Comparison of ENCODE assay signal across 8 mouse cellular contexts in the genomic region with DNA sequence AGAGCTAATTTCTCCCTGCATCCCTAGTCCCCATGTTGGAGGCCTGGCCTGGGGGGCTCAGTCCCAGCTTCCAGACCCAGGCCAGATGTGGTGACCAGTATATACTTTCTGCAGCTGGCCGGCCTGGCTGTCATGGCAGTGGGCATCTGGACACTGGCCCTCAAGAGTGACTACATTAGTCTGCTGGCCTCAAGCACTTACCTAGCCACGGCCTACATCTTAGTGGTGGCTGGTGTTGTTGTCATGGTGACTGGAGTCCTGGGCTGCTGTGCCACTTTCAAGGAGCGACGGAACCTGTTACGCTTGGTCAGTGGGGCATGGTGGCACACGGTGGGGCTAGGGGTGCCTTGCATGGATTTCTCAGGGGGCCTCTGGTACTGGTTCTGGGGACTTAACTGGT. TPM values are rescaled to one million over a fixed set of nuclear protein-coding genes. Genes with fewer than 3 reads are reported as not detected.
DNase-seq lines count a peak whose midpoint lies in the region; ATAC-seq and TF ChIP-seq lines count a peak whose summit lies in the region.

No protein-coding gene starts in this region.

- peak overlapping the region; percentile 73 for H3K4me3 ChIP-seq in heart, embryonic 12.5 days
- peak overlapping the region; percentile 39 to 87 for H3K4me3 ChIP-seq in MEL (ENCODE audit: control insufficient read depth in 1 of 2, insufficient read depth in 1 of 2, low read depth in 2 of 2, low read length in 2 of 2)
- H3K4me3 ChIP-seq in hindbrain, embryonic 13.5 days, result peak overlapping the region; percentile 63
- peak overlapping the region; percentile 7 for H3K4me3 ChIP-seq in midbrain, embryonic 11.5 days (ENCODE audit: low read depth, low read length)

- peaks cover 25% of the 10 kb centered on the region for H3K79me2 ChIP-seq in MEL (ENCODE audit: control insufficient read depth, insufficient read depth, low read length, poor library complexity)

- no peak for ATAC-seq in heart, embryonic 12.5 days (ENCODE audit: insufficient number of reproducible peaks, low FRiP score)
- ATAC-seq in hindbrain, embryonic 13.5 days (ENCODE audit: low FRiP score), result no peak
- no peak for ATAC-seq in midbrain, embryonic 11.5 days (ENCODE audit: low FRiP score)

- H3K4me2 ChIP-seq in heart, embryonic 12.5 days, result peak overlapping the region; percentile 93
- H3K4me2 ChIP-seq in hindbrain, embryonic 13.5 days, result peak overlapping the region; percentile 72
- H3K4me2 ChIP-seq in midbrain, embryonic 11.5 days, result peak overlapping the region; percentile 72

- H3K9ac ChIP-seq in heart, embryonic 12.5 days, result peak overlapping the region; percentile 87
- H3K9ac ChIP-seq in MEL (ENCODE audit: control insufficient read depth, low read depth, low read length, poor library complexity, severe bottlenecking), result peak overlapping the region; percentile 65
- peak overlapping the region; percentile 85 for H3K9ac ChIP-seq in hindbrain, embryonic 13.5 days
- peak overlapping the region; percentile 81; the same call in 1 of the 2 replicates for H3K9ac ChIP-seq in midbrain, embryonic 11.5 days (ENCODE audit: low read length)

- TF ChIP-seq EP300 in MEL (IDR thresholded peaks at IDR 0.05; ENCODE audit: low read depth in 1 of 2, low read length in 2 of 2), result no peak

- H3K27ac ChIP-seq in heart, embryonic 12.5 days (ENCODE audit: poor library complexity, severe bottlenecking), result peak overlapping the region; percentile 99
- H3K27ac ChIP-seq in MEL (ENCODE audit: control insufficient read depth, low read depth, low read length), result peak overlapping the region; percentile 92
- H3K27ac ChIP-seq in hindbrain, embryonic 13.5 days, result peak overlapping the region; percentile 95
- no peak overlapping the region for H3K27ac ChIP-seq in midbrain, embryonic 11.5 days (ENCODE audit: low read depth, low read length)

- 86% methylated on average over 6 of the region's 6 CpGs for WGBS in heart, embryonic 12.5 days
- 68% methylated on average over 6 of the region's 6 CpGs for WGBS in hindbrain, embryonic 13.5 days
- WGBS in midbrain, embryonic 11.5 days, result 53% methylated on average over 6 of the region's 6 CpGs

- no peak for TF ChIP-seq POLR2A in MEL (IDR thresholded peaks at IDR 0.05; ENCODE audit: control insufficient read depth in 1 of 2, insufficient read depth in 1 of 2, low read depth in 1 of 2, low read length in 2 of 2, poor library complexity in 1 of 2)

- no peaks in the 10 kb centered on the region for H3K9me3 ChIP-seq in heart, embryonic 12.5 days (replicated peaks)
- no peaks in the 10 kb centered on the region for H3K9me3 ChIP-seq in MEL (replicated peaks; ENCODE audit: insufficient read depth, low read length)
- H3K9me3 ChIP-seq in hindbrain, embryonic 13.5 days, result no peaks in the 10 kb centered on the region
- H3K9me3 ChIP-seq in midbrain, embryonic 11.5 days (ENCODE audit: control insufficient read depth, low read length), result no peaks in the 10 kb centered on the region

- no peak for TF ChIP-seq RAD21 in MEL (IDR thresholded peaks at IDR 0.05; ENCODE audit: low read depth, low read length)

- H3K27me3 ChIP-seq in heart, embryonic 12.5 days (replicated peaks), result peaks cover 18% of the 10 kb centered on the region
- H3K27me3 ChIP-seq in MEL (ENCODE audit: control insufficient read depth in 1 of 2, insufficient read depth in 2 of 2, low read length in 2 of 2), result no peaks in the 10 kb centered on the region
- H3K27me3 ChIP-seq in hindbrain, embryonic 13.5 days, result peaks cover 29% of the 10 kb centered on the region
- H3K27me3 ChIP-seq in midbrain, embryonic 11.5 days (ENCODE audit: control insufficient read depth, insufficient read depth, low read length), result peaks cover 27% of the 10 kb centered on the region

- TF ChIP-seq CTCF in MEL (IDR thresholded peaks at IDR 0.05 in 2 of 3, conservative IDR thresholded peaks at IDR 0.05 in 1 of 3; ENCODE audit: control insufficient read depth in 1 of 3, insufficient read depth in 1 of 3, low read depth in 2 of 3, low read length in 3 of 3, poor library complexity in 1 of 3, severe bottlenecking in 1 of 3), result no peak

- intact Hi-C loops in heart, postnatal 10 days (cut with DNase I), result no loop called here
- intact Hi-C loops in left cerebral cortex, postnatal 10 days (cut with DNase I), result no loop called here

- peaks cover 64% of the 10 kb centered on the region for H3K4me1 ChIP-seq in heart, embryonic 12.5 days (replicated peaks)
- H3K4me1 ChIP-seq in MEL (ENCODE audit: control insufficient read depth in 1 of 2, insufficient read depth in 2 of 2, low read length in 2 of 2), result peaks cover 8 to 35% of the 10 kb centered on the region in 2 experiments
- H3K4me1 ChIP-seq in hindbrain, embryonic 13.5 days (replicated peaks), result peaks cover 73% of the 10 kb centered on the region
- peaks cover 34% of the 10 kb centered on the region for H3K4me1 ChIP-seq in midbrain, embryonic 11.5 days (ENCODE audit: control insufficient read depth, insufficient read depth, low read length)

- H3K36me3 ChIP-seq in heart, embryonic 12.5 days, result peaks cover 36% of the 10 kb centered on the region
- peaks cover 0 to 18% of the 10 kb centered on the region in 2 experiments; a peak in 2 of 4 replicates for H3K36me3 ChIP-seq in MEL (ENCODE audit: control insufficient read depth in 1 of 2, insufficient read depth in 2 of 2, low read length in 2 of 2)
- H3K36me3 ChIP-seq in hindbrain, embryonic 13.5 days, result peaks cover 35% of the 10 kb centered on the region
- peaks cover 8% of the 10 kb centered on the region; the same call in 1 of the 2 replicates for H3K36me3 ChIP-seq in midbrain, embryonic 11.5 days (ENCODE audit: control insufficient read depth, insufficient read depth, low read length)

- DNase-seq in heart, postnatal 10 days, result no peak
- no peak for DNase-seq in MEL (ENCODE audit: low read depth, low spot score)
- peak; percentile 76 for DNase-seq in midbrain, embryonic 11.5 days (ENCODE audit: low spot score, missing footprints)
- no peak for DNase-seq in ovary, adult 18-20 months (ENCODE audit: low spot score)
- DNase-seq in adrenal gland, postnatal 10 days, result no peak
- DNase-seq in left cerebral cortex, postnatal 10 days (ENCODE audit: extremely low spot score in 1 of 2, low spot score in 2 of 2), result no peak

RNA-seq across cellular contexts. Expression of a gene that starts 2.2 kb away (rescaled TPM):
- polyA plus RNA-seq in heart, embryonic 12.5 days (2016; fragmentation: Nextera tagmentation; extraction: Ambion mirVana), result 27.4 and 30.6 TPM in 2 replicates
- 100 to 1,000 TPM; 297 to 312 TPM for total RNA-seq in heart, postnatal 10 days (2021)
- total RNA-seq in MEL (2012; rRNA removed), result 38.9 and 40.6 TPM in 2 replicates
- 10 to 100 TPM in 1 of 2 experiments, not detected in 1; 86.6 TPM for polyA plus RNA-seq in MEL (2012; ENCODE audit: insufficient read depth in 1 of 2, insufficient read length in 2 of 2, low read depth in 1 of 2, low replicate concordance in 2 of 2, missing spikeins in 1 of 2)
- 18.4 and 19.3 TPM in 2 replicates for polyA plus RNA-seq in hindbrain, embryonic 13.5 days (2015; fragmentation: Nextera tagmentation; extraction: Ambion mirVana)
- 32.5 and 36.6 TPM in 2 replicates for polyA plus RNA-seq in midbrain, embryonic 11.5 days (2014; fragmentation: Nextera tagmentation; extraction: Ambion mirVana)
- 100 to 1,000 TPM; 184 to 198 TPM for total RNA-seq in adrenal gland, postnatal 10 days (2021)
- 10 to 100 TPM; 31.8 to 33.7 TPM for total RNA-seq in left cerebral cortex, postnatal 10 days (2021)

RNA-seq across cellular contexts. Expression of a gene that starts 5.6 kb away (rescaled TPM):
- 60.7 and 64.7 TPM in 2 replicates for polyA plus RNA-seq in heart, embryonic 12.5 days (2016; fragmentation: Nextera tagmentation; extraction: Ambion mirVana)
- total RNA-seq in heart, postnatal 10 days (2021), result 10 to 100 TPM; 59.8 to 65.5 TPM
- total RNA-seq in MEL (2012; rRNA removed), result 110 and 114 TPM in 2 replicates
- polyA plus RNA-seq in MEL (2012; ENCODE audit: insufficient read depth in 1 of 2, insufficient read length in 2 of 2, low read depth in 1 of 2, low replicate concordance in 2 of 2, missing spikeins in 1 of 2), result 10 to 100 TPM in 1 of 2 experiments, not detected in 1; 82.4 TPM
- polyA plus RNA-seq in hindbrain, embryonic 13.5 days (2015; fragmentation: Nextera tagmentation; extraction: Ambion mirVana), result 86.5 and 88.1 TPM in 2 replicates
- 63.5 and 74.2 TPM in 2 replicates for polyA plus RNA-seq in midbrain, embryonic 11.5 days (2014; fragmentation: Nextera tagmentation; extraction: Ambion mirVana)
- 10 to 100 TPM; 58.3 to 59.7 TPM for total RNA-seq in adrenal gland, postnatal 10 days (2021)
- total RNA-seq in left cerebral cortex, postnatal 10 days (2021), result 10 to 100 TPM; 43.8 to 45.0 TPM

RNA-seq across cellular contexts. Expression of a gene that starts 5.7 kb away (rescaled TPM):
- 57.5 and 57.6 TPM in 2 replicates for polyA plus RNA-seq in heart, embryonic 12.5 days (2016; fragmentation: Nextera tagmentation; extraction: Ambion mirVana)
- 10 to 100 TPM; 37.3 to 38.9 TPM for total RNA-seq in heart, postnatal 10 days (2021)
- 82.5 and 110 TPM in 2 replicates for total RNA-seq in MEL (2012; rRNA removed)
- polyA plus RNA-seq in MEL (2012; ENCODE audit: insufficient read depth in 1 of 2, insufficient read length in 2 of 2, low read depth in 1 of 2, low replicate concordance in 2 of 2, missing spikeins in 1 of 2), result 10 to 100 TPM in 1 of 2 experiments, not detected in 1; 97.9 TPM
- polyA plus RNA-seq in hindbrain, embryonic 13.5 days (2015; fragmentation: Nextera tagmentation; extraction: Ambion mirVana), result 34.1 and 35.5 TPM in 2 replicates
- 26.9 and 28.6 TPM in 2 replicates for polyA plus RNA-seq in midbrain, embryonic 11.5 days (2014; fragmentation: Nextera tagmentation; extraction: Ambion mirVana)
- 10 to 100 TPM; 53.8 to 57.1 TPM for total RNA-seq in adrenal gland, postnatal 10 days (2021)
- total RNA-seq in left cerebral cortex, postnatal 10 days (2021), result 10 to 100 TPM; 29.0 to 35.4 TPM

RNA-seq across cellular contexts. Expression of a gene that starts 8.5 kb away (rescaled TPM):
- 16.6 and 17.5 TPM in 2 replicates for polyA plus RNA-seq in heart, embryonic 12.5 days (2016; fragmentation: Nextera tagmentation; extraction: Ambion mirVana)
- total RNA-seq in heart, postnatal 10 days (2021), result 10 to 100 TPM; 23.2 to 26.1 TPM
- total RNA-seq in MEL (2012; rRNA removed), result 0.59 and 0.73 TPM in 2 replicates
- 1 to 10 TPM in 1 of 2 experiments, not detected in 1; 6.9 TPM for polyA plus RNA-seq in MEL (2012; ENCODE audit: insufficient read depth in 1 of 2, insufficient read length in 2 of 2, low read depth in 1 of 2, low replicate concordance in 2 of 2, missing spikeins in 1 of 2)
- 6.9 and 7.2 TPM in 2 replicates for polyA plus RNA-seq in hindbrain, embryonic 13.5 days (2015; fragmentation: Nextera tagmentation; extraction: Ambion mirVana)
- 2.7 and 5.3 TPM in 2 replicates for polyA plus RNA-seq in midbrain, embryonic 11.5 days (2014; fragmentation: Nextera tagmentation; extraction: Ambion mirVana)
- total RNA-seq in adrenal gland, postnatal 10 days (2021), result 10 to 100 TPM; 16.8 to 19.6 TPM
- 1 to 10 TPM; 3.4 to 5.8 TPM for total RNA-seq in left cerebral cortex, postnatal 10 days (2021)

RNA-seq across cellular contexts. Expression of a gene that starts 14.4 kb away (rescaled TPM):
- 42.3 and 43.3 TPM in 2 replicates for polyA plus RNA-seq in heart, embryonic 12.5 days (2016; fragmentation: Nextera tagmentation; extraction: Ambion mirVana)
- total RNA-seq in heart, postnatal 10 days (2021), result 100 to 1,000 TPM; 244 to 353 TPM
- 8.3 and 9.9 TPM in 2 replicates for total RNA-seq in MEL (2012; rRNA removed)
- polyA plus RNA-seq in MEL (2012; ENCODE audit: insufficient read depth in 1 of 2, insufficient read length in 2 of 2, low read depth in 1 of 2, low replicate concordance in 2 of 2, missing spikeins in 1 of 2), result 10 to 100 TPM in 1 of 2 experiments, not detected in 1; 38.6 TPM
- 18.7 TPM in 2 replicates for polyA plus RNA-seq in hindbrain, embryonic 13.5 days (2015; fragmentation: Nextera tagmentation; extraction: Ambion mirVana)
- polyA plus RNA-seq in midbrain, embryonic 11.5 days (2014; fragmentation: Nextera tagmentation; extraction: Ambion mirVana), result 12.7 and 14.0 TPM in 2 replicates
- 1,000 to 10,000 TPM; 1,181 to 1,292 TPM for total RNA-seq in adrenal gland, postnatal 10 days (2021)
- total RNA-seq in left cerebral cortex, postnatal 10 days (2021), result 10 to 100 TPM; 19.2 to 25.5 TPM

Comparison
In these comparisons a context has a peak if more than half of its experiments do, and no peak if none do; other contexts are left out.
1. H3K4me3 ChIP-seq: peak in every context shown above with its lines; median percentile 73 in heart, embryonic 12.5 days; 63 in MEL; 63 in hindbrain, embryonic 13.5 days; 7 in midbrain, embryonic 11.5 days.